Mouse (Mus musculus) common myeloid progenitor, adult 5-6 weeks (primary cell): ENCODE measurements around the gene Tceal1. TPM values are rescaled to one million over a fixed set of nuclear protein-coding genes. Genes with fewer than 3 reads are reported as not detected.

Experiments
- ATAC-seq: replicated peaks from 2 replicates; pipeline ENCODE4 v1.8.0; 2016; ENCODE audit warnings: low read depth, mild to moderate bottlenecking, moderate TSS enrichment, inconsistent platforms; ENCODE audit not compliant: poor library complexity, severe bottlenecking
- total RNA-seq: library from RNA; stranded (forward); fragments of 200-1000, 187-1606 nt; gene quantifications from 2 replicates; pipeline ENCODE4 v1.2.3, GENCODE M21; 2017

Gene Tceal1
- total RNA-seq, 1 experiment from 2014 or later, result 5.3 TPM

DNA sequence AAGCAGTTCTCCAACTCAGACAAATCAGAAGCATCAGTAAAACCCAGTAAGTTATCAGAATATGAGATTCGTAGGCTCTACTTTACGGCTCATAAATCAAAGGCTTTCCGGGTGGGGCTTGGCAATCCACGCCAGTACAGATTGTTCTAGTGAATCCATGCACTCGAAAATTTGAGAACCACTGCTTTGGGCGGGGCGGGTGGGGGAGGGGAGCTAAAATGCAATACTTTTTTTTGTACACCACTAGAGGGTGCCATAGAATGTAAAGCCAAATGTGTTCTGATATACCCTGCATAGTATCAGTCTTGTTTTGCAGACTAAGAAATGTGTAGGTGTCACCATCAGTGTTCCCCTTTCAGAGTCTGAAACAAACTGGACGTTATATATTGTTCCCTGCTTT, 36.9 kb downstream of the Tceal1 start:
- no peak for ATAC-seq

GRCm38 (mm10) chrX:136749329-136749728, 41.5 kb downstream of the Tceal1 start:
- no peak for ATAC-seq

DNA sequence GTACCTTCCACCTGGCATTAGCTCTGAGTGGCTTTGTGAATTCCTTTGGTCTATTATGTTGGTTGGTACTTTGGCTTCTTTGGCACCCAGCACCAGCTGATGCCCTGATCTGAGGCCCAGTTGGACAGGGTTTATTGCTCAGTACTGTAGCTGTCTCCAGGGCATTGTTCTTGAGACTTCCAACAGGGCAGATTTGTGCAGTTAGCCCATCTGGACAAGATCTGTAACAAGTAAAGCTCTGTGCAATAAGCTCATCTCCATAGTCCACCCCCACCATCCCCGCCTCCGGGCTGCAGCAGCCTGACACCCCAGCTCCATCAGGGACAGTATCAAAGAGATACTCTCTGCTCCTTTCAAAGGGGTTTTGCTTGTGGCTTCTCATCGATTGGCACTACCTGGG, 47.7 kb downstream of the Tceal1 start:
- ATAC-seq, result no peak

Other genes starting within 250 kb of the Tceal1 start
- not detected in 2 replicates for gene Kir3dl1, start 190.0 kb upstream of the Tceal1 start, total RNA-seq
- not detected in 2 replicates for gene Kir3dl2, start 163.9 kb upstream of the Tceal1 start, total RNA-seq
- gene Tceal3, start 117.1 kb upstream of the Tceal1 start, total RNA-seq, result 5.0 and 8.1 TPM in 2 replicates
- 569 and 640 TPM in 2 replicates for gene Morf4l2, start 35.7 kb downstream of the Tceal1 start, total RNA-seq
- gene Glra4, start 72.2 kb downstream of the Tceal1 start, total RNA-seq, result 0.09 TPM in 1 of 2 replicates, not detected in the other
- 0.53 and 0.69 TPM in 2 replicates for gene Plp1, start 114.7 kb downstream of the Tceal1 start, total RNA-seq
- gene Rab9b, start 160.8 kb downstream of the Tceal1 start, total RNA-seq, result not detected in 2 replicates
- not detected in 2 replicates for gene H2bfm, start 219.3 kb downstream of the Tceal1 start, total RNA-seq